Mouse (Mus musculus): ENCODE measurements around the gene Cnn1.

DNA sequence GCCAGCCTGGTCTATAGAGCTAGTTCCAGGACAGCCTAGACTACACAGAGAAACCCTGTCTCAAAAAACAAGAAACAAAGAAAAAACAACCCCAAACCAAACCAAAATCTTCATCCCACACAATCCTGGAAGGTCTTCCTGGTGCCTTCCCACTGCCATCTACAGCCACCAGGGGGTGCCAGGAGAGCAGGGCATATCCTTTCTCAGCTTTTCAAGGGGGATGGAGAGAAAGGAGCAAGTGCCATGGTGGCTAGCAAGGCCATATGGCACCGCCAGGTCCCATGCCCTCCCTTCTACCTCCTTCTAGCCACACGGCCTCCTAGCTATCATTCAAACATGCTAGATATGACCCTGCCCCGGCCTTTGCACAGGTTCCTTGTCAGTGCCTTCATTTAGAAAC lies 32.6 kb upstream of the Cnn1 start:
- no peak for TF ChIP-seq HCFC1 (IDR thresholded peaks at IDR 0.05; ENCODE audit: borderline replicate concordance, insufficient read depth, low read length)
- no peak for TF ChIP-seq MAFK (IDR thresholded peaks at IDR 0.05; ENCODE audit: insufficient read depth, low read depth, low read length)
- TF ChIP-seq ZC3H11A (IDR thresholded peaks at IDR 0.05; ENCODE audit: borderline replicate concordance, low read depth, low read length) = no peak
- no peak for TF ChIP-seq ZNF384 (IDR thresholded peaks at IDR 0.05; ENCODE audit: low read depth, low read length)
